Mouse (Mus musculus) frontal cortex, postnatal 14 days (tissue): ENCODE results near the gene Cdk12.

Experiments
- DNase-seq, 2 experiments: peaks; one replicate each; pipeline ENCODE4 v3.0.0; 2022; ENCODE audit warnings: low spot score in 2 of 2

The Cdk12 gene

GRCm38 (mm10) chr11:98313790-98314323 lies 111.0 kb downstream of the Cdk12 start:
- no peak for DNase-seq

- no peak for DNase-seq
These were observed 114.6 kb downstream of the Cdk12 start for GRCm38 (mm10) chr11:98317479-98317878.

- no peak for DNase-seq
These were observed 115.7 kb downstream of the Cdk12 start for GRCm38 (mm10) chr11:98318421-98319116.

- DNase-seq: no peak
These were observed 116.3 kb downstream of the Cdk12 start for GRCm38 (mm10) chr11:98319120-98319519.

GRCm38 (mm10) chr11:98319544-98319943 lies 116.7 kb downstream of the Cdk12 start:
- no peak for DNase-seq

- DNase-seq: no peak
These were observed 117.1 kb downstream of the Cdk12 start for GRCm38 (mm10) chr11:98319944-98320343.

- DNase-seq: no peak
These were observed 117.5 kb downstream of the Cdk12 start for GRCm38 (mm10) chr11:98320381-98320780.

- no peak for DNase-seq
These were observed 118.2 kb downstream of the Cdk12 start for GRCm38 (mm10) chr11:98320806-98321676.

GRCm38 (mm10) chr11:98321677-98322003 lies 118.8 kb downstream of the Cdk12 start:
- no peak for DNase-seq

GRCm38 (mm10) chr11:98322159-98322558 lies 119.3 kb downstream of the Cdk12 start:
- DNase-seq: no peak

GRCm38 (mm10) chr11:98323136-98323866 lies 120.4 kb downstream of the Cdk12 start:
- no peak for DNase-seq

- no peak for DNase-seq
These were observed 121.1 kb downstream of the Cdk12 start for GRCm38 (mm10) chr11:98323933-98324332.

- DNase-seq: no peak
These were observed 122.4 kb downstream of the Cdk12 start for GRCm38 (mm10) chr11:98325191-98325820.

- DNase-seq: no peak
These were observed 123.0 kb downstream of the Cdk12 start for GRCm38 (mm10) chr11:98325821-98326218.

GRCm38 (mm10) chr11:98326741-98327135 lies 123.9 kb downstream of the Cdk12 start:
- no peak for DNase-seq

GRCm38 (mm10) chr11:98327136-98328030 lies 124.5 kb downstream of the Cdk12 start:
- no peak for DNase-seq

GRCm38 (mm10) chr11:98328031-98328370 lies 125.1 kb downstream of the Cdk12 start:
- no peak for DNase-seq
